Mouse (Mus musculus) urinary bladder, postnatal 14 days (tissue): ENCODE data around the gene Ldlr.
"Not testable (repeated sequence)": the region's sequence is repeated elsewhere in the genome, so short reads cannot be mapped to it uniquely, and the experiment has no call there.

Source experiments
- DNase-seq: peaks from one replicate; pipeline ENCODE4 v3.0.0; 2021; ENCODE audit warnings: low spot score

The Ldlr gene

GRCm38 (mm10) chr9:21788234-21788633, 65.0 kb downstream of the Ldlr start:
- DNase-seq, result no peak

- DNase-seq, result peak; percentile 62
These were observed 68.6 kb downstream of the Ldlr start for GRCm38 (mm10) chr9:21791861-21792260.

- peak; percentile 25 for DNase-seq
These were observed 69.4 kb downstream of the Ldlr start for GRCm38 (mm10) chr9:21792644-21793043.

- DNase-seq, result not testable (repeated sequence)
These were observed 70.2 kb downstream of the Ldlr start for GRCm38 (mm10) chr9:21793507-21793906.

GRCm38 (mm10) chr9:21794344-21794834, 71.1 kb downstream of the Ldlr start:
- no peak for DNase-seq

GRCm38 (mm10) chr9:21794925-21795324, 71.6 kb downstream of the Ldlr start:
- no peak for DNase-seq

GRCm38 (mm10) chr9:21795579-21795978, 72.3 kb downstream of the Ldlr start:
- no peak for DNase-seq

GRCm38 (mm10) chr9:21796259-21796658, 73.0 kb downstream of the Ldlr start:
- DNase-seq, result no peak

GRCm38 (mm10) chr9:21796919-21797318, 73.6 kb downstream of the Ldlr start:
- DNase-seq, result no peak

- DNase-seq, result peak; percentile 70
These were observed 74.7 kb downstream of the Ldlr start for GRCm38 (mm10) chr9:21797921-21798344.

GRCm38 (mm10) chr9:21798345-21799009, 75.2 kb downstream of the Ldlr start, which contains the start of gene Kank2:
Gene Kank2 (minus strand): TSS chr9:21798744.
- DNase-seq, result peak; percentile 92

- DNase-seq, result no peak
These were observed 75.7 kb downstream of the Ldlr start for GRCm38 (mm10) chr9:21799010-21799350.
